Mouse (Mus musculus) cerebellum, adult 18-20 months (tissue): ENCODE results near the gene Renbp.

Experiments
- DNase-seq, 2 experiments: peaks; one replicate each; pipeline ENCODE4 v3.0.0; 2021

Gene Renbp

DNA sequence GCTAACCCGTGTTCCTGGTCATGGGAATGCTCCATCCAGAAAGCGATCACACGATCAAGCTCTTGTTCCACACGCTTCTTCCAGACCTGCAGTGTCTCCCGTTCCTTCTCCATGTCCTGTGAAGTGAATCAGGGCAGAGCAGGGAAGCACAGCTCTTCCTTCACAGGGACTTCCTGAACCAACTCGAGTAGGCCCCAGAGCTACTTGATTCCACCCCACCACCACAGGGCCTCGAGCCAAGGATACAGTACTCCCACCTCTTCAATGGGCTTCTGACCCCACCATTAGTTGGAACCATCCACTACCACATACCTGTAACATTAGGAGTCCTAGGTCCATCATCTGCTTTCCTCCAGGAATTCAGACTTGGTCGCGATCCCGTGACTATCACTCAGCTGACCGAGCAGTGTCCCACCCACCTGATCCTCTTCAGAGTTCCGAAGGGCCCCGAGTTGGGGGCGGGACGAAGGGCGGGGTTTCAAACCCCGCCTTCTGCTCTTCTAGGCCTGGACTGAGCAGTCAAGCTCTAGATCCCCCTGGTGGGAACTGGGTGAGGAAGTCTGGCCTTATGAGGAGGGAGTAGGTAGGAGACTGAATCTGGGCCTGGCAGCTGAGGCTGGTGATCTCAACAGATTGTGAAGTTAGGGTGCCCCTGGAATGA is at the start of gene Renbp:
TSS of gene Renbp (minus strand) at position 449 of the 661 bp plus-strand sequence.
- DNase-seq = no peak

GRCm38 (mm10) chrX:73977783-73978182 is 47.1 kb upstream of the Renbp start:
- no peak for DNase-seq

- DNase-seq = no peak
Observed at GRCm38 (mm10) chrX:73976283-73976682, 45.6 kb upstream of the Renbp start.

DNA sequence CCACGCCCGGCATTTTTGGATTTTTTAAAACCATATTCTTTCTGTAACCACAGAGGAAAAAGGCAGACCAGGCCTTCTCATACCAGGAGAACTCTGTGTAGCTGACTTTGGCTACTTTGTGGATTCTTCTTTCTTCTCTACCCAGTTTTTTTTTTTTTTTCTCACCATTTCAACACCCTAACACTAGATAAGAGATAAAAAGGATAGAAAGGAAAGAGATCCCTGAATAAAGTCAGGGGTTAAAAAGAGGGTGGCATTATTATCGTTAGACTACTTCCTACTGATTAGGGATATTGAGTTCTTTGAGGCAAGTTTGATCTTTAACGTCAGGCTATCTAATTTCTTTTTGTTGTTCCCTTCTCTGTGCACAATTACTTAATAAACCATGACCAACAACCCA is 42.1 kb upstream of the Renbp start:
- DNase-seq = no peak

DNA sequence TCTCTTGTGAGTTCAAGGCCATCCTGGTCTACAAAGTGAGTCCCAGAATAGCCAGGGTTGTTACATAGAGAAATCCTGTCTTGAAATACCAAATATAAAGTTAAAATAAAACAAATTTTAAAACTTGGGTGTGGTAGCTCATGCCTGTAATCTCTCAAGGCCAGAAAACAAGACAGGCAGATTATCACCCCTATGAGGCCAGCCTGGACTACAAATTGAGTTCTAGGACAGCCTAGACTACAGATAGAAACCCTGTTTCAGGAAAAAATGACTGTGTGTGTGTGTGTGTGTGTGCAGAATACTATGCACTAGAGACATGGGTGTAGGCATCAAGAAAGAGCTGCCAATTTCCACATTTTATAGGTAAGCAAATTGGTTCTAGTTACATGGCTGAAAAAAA is 40.1 kb upstream of the Renbp start:
- DNase-seq = no peak

GRCm38 (mm10) chrX:73969729-73970128 is 39.1 kb upstream of the Renbp start:
- DNase-seq = no peak

DNA sequence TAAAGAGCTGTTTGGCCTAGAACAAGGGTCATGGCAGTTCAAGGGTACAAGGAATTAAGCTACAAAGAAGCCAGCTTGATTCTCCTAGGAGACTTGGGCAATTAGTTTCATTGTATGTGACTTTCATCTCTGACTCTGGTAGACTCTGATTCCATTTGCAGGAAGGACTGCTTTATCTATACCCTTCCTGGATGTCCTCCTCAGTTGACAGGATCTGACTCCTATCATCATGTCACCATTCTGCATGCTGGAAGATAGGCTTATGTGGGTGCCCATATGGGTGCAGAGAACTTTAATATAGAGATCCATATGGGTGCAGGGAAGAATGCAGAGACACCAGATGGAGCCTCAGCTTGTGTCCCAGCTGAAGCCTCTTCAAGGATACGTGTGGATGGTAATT is 38.5 kb upstream of the Renbp start:
- DNase-seq = no peak

DNA sequence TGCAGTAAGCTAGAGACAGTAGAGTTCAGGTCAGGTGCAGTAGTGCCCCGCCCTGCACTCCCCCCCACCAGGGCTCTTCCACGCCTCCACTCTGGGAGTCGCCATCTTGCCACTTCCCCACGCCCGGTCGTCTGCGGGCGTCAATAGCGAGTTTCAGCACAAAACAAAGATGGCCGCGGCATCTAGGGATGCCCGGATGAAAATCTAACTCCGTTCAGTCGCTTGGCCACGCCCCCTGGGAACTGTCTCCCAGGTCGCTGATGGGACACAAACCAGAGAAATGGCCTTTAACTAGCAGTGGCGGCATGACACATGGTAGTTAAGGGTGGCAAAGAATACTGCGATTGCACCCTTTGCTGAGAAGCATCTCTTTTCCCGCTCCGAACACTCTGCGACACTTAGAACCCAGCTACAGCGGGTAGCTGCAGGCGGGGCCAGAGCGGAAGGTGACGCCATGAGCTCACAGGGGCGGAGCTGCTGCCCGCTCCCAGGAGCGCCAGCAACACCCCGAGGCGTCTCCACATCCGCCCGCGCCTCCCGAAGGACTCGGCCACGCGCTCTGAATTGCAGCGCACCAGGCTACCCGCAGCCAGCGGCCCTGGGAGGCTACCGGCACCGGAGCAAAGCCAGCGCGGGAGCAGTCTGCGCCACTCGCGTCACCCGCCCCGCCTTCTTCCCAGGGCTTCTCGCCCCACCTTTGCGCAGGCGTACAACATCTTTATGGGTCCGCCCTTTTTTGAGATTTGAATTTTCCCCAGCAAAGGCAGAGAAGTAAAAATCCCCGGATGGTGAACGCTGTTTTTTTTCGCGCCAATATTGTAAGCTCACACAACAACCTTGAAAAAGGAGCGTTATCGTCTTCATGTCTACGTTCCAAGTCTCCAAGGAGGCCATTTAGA is 36.8 kb upstream of the Renbp start:
- DNase-seq = peak; percentile 89 to 90

DNA sequence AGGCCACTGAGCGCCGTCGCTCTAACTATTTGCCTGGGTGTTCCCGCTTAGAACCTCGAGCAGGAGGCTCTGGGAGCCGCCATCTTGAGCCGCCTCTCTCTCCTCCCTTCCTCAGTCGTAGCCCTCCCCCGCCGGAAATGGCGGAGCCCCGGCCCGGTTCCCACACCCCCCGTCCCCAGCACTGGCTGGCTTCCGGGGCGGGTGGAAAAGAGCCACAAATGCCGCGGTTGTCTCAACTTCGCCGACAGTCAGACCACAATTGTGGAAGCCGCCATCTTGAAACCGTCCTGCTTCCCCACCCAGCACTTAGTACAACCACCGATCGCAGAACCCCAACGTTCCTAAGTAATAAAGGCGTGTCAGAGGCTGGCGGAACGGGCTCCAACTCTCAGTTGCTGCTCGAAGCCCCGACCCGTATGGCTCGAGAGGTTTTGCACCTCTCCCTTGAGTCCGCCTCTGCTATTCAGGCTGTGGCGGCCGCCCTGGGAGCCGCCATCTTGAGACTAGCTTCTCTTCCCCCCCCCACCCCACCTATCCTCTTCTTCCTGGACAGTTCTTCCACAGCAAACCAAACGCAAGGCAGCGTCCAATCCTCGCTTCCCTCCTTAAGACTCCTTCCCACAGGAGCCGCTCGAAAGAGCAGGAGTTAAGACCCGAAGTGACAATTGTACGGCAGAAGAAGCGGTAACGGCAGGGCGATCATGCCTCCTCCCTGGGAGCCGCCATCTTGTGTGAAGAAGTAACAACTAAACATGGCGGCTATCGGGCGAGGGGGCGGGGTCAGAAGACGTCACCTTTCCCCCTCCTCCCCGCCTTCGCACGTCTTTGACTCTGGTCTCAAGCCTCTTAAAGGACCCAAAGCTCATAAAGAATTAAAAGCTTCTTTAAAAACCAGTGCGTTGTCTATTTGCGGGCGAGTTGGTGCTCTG is 35.9 kb upstream of the Renbp start, which contains the start of gene Hcfc1:
TSS of gene Hcfc1 (minus strand) at position 110 of the 929 bp plus-strand sequence.
- peak; percentile 87 to 89 for DNase-seq

- peak; percentile 49 to 58 for DNase-seq
Observed at GRCm38 (mm10) chrX:73965307-73965706, 34.7 kb upstream of the Renbp start.

GRCm38 (mm10) chrX:73964363-73964762 is 33.7 kb upstream of the Renbp start:
- DNase-seq = no peak

DNA sequence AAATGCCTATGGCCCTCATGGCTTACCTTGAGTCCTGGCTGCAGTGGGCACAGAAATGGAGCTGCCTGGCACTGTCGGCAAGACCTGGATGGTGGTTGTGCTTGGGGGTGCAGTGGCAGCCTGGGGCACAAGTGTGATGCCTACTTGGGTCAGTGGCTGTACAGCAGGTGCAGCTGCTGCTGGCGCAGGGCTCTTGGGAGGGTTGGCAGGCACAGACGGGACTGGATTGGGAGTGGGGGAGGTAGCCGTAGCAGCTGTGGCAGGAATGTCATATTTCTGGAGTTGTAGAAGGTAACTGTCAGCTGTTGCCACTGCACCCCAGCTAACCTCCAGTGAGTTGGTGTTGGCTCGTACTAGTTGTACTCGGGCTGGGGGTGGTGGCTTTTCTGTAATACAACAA is 24.3 kb upstream of the Renbp start:
- DNase-seq = no peak

GRCm38 (mm10) chrX:73952603-73953002 is 22.0 kb upstream of the Renbp start:
- DNase-seq = no peak

GRCm38 (mm10) chrX:73949341-73949740 is 18.7 kb upstream of the Renbp start:
- DNase-seq = no peak

DNA sequence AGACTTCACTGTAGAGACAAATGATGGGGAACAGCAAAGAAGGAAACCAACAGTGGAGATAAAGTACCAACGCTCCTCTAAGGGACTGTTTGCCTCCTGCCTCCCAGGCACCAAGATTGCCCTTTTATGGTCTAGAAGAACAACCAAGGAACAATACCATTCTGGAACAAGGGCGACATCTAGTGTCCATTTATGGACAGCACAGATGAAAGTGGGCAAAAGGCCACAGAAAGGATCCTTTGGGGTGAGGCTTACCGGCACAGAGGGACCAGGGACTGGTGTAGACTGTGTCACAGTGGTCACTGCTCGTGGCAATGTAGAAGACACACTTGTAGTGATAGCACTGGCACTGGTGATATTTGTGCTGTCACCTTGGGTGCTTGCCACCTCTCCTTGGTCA is 18.0 kb upstream of the Renbp start:
- peak; percentile 59 to 69 for DNase-seq

DNA sequence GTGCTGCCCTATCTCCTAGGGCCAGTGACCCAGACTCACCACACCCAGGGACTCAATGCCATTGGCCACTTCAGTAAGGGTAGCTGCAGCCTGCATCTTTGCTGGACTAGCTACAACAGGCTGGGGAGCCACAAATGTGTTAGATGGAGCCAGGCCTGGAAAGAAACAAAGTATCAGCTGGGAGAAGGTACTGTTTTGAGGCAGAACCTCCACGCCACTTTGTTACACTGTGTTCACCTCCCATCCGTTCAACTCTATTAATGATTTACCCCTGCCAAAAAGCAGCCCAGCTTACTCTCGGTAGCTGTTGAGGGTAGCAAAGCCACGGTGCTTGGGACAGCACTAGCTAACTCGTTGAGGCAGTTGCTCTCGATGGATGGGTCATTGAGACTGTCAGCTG is 16.2 kb upstream of the Renbp start:
- no peak for DNase-seq

DNA sequence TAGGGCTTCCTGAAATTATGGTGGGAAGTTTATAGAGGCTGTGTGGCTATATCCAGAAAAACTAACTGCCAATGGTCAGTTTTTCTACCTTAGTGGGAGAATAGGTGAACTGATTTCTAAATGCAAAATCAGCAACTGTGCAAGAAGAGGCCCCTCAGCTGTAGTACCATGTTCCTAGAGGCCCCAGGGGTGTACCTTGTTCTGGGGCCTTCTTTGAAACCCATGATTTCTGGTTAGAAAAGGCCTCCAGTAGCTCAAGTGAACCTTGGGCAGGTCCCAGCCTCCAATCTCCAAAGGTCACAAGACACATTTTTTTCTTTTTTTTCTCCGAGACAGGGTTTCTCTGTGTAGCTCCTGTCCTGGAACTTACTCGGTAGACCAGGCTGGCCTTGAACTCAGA is 11.6 kb upstream of the Renbp start:
- DNase-seq = no peak

GRCm38 (mm10) chrX:73941860-73942259 is 11.2 kb upstream of the Renbp start:
- no peak for DNase-seq

- no peak for DNase-seq
Observed at GRCm38 (mm10) chrX:73931871-73932270, 1.2 kb upstream of the Renbp start.

DNA sequence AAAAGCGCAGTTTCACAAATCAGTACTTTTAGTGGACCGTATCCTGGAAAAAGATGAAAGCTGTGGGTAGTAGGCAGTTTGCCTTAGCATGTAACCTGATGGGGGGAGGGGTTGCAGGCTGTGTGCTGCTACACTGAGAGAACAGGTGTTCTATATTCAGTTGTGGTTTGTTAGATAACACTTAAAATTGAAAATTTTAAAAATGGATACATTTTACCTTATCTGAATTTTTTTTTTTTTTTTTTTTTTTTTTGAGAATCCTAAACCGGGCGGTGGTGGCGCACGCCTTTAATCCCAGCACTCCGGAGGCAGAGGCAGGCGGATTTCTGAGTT is 8.1 kb downstream of the Renbp start:
- DNase-seq = peak in 1 of 2 experiments; percentile 12

DNA sequence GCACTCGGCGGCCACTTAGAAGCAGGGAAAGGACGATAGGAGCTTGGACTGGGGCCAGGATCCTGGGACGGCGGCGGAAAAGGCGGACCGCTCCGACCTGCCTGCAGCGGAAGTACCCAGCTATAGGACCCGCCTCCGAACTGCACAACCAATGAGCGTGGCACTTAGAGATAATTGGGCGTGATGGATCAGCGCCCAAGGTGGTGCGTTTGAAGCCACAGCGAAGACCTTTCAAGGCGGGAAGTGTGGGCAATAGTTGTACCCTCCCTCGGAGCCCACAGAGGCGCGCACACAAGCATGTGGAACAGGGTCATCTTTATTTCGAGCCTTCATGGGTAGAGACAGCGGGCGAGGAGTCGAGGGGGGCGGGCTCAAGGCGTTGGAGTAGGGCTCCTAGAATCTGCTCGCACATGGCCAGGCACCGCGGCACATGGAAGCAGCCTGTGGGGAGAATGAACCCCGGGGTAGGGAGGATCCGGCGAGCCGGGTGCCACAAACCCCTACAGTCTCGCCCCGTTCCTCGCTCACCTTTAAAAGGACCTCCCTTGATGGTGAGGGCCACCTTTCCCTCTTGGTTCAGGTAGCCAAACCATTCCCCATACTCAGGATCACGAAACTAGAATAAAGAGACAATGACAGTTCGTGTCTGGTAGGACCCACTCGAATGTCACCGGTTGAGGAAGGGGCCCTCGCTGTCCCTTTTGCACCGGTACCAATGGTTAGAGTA is 8.7 kb downstream of the Renbp start, which contains the start of the genes Arhgap4 and Naa10:
TSS of gene Arhgap4 (minus strand) at position 48 of the 727 bp plus-strand sequence.
TSS of gene Naa10 (minus strand) at position 122 of the 727 bp plus-strand sequence.
- DNase-seq = peak; percentile 90 to 92

GRCm38 (mm10) chrX:73921285-73921822 is 9.3 kb downstream of the Renbp start:
- DNase-seq = no peak
